Mouse (Mus musculus) MEL (cell line): ENCODE measurements at regions not wholly inside any gene's neighbourhood (a gene's known extent, or its start where the extent isn't known, plus 50 kb on each side); places are given as distances from the start of the nearest gene placed in this dataset.

ENCODE experiments used
- DNase-seq: peaks from one replicate; pipeline ENCODE4 v3.0.0; 2011; ENCODE audit warnings: low read depth, low spot score
- H3K27ac ChIP-seq: 2 replicates; pipeline ENCODE4 v1.5.1; 2012; ENCODE audit warnings: low read depth, mild to moderate bottlenecking, control low read depth, low read length, moderate library complexity; ENCODE audit not compliant: control insufficient read depth
- H3K27me3 ChIP-seq, 2 experiments: fragments of 150-350 bp in 1 of 2; sonication (generic) in 1 of 2; 2 replicates each; pipeline ENCODE4 v1.6.1; 2012; ENCODE audit warnings: low read length in 2 of 2, mild to moderate bottlenecking in 2 of 2, improper control_type of control experiment in 1 of 2, moderate library complexity in 1 of 2; ENCODE audit not compliant: insufficient read depth in 2 of 2, control insufficient read depth in 1 of 2
- H3K36me3 ChIP-seq, 2 experiments: 2 replicates each; pipeline ENCODE4 v1.6.1; 2012 to 2014; ENCODE audit warnings: low read length in 2 of 2, improper control_type of control experiment in 1 of 2, inconsistent platforms in 1 of 2, mild to moderate bottlenecking in 1 of 2; ENCODE audit not compliant: insufficient read depth in 2 of 2, control insufficient read depth in 1 of 2
- H3K4me1 ChIP-seq, 2 experiments: fragments of 150-350 bp in 1 of 2; sonication (generic) in 1 of 2; 2 replicates each; pipeline ENCODE4 v1.6.1; 2012; ENCODE audit warnings: low read length in 2 of 2, improper control_type of control experiment in 1 of 2, mild to moderate bottlenecking in 1 of 2; ENCODE audit not compliant: insufficient read depth in 2 of 2, control insufficient read depth in 1 of 2
- H3K4me3 ChIP-seq, 2 experiments: fragments of 150-350 bp in 1 of 2; sonication (generic) in 1 of 2; 2 replicates each; pipeline ENCODE4 v1.5.1; 2012; ENCODE audit warnings: low read depth in 2 of 2, low read length in 2 of 2, mild to moderate bottlenecking in 2 of 2, moderate library complexity in 2 of 2, control low read depth in 1 of 2, improper control_type of control experiment in 1 of 2; ENCODE audit not compliant: control insufficient read depth in 1 of 2, insufficient read depth in 1 of 2
- H3K79me2 ChIP-seq: 2 replicates; pipeline ENCODE4 v1.6.1; 2012; ENCODE audit warnings: mild to moderate bottlenecking, low read length, moderate library complexity; ENCODE audit not compliant: control insufficient read depth, poor library complexity, insufficient read depth
- H3K9ac ChIP-seq: 2 replicates; pipeline ENCODE4 v1.6.1; 2012; ENCODE audit warnings: low read depth, mild to moderate bottlenecking, control low read depth, low read length, moderate library complexity; ENCODE audit not compliant: control insufficient read depth, poor library complexity, severe bottlenecking
- H3K9me3 ChIP-seq: fragments of 150-350 bp; sonication (generic); replicated peaks from 2 replicates; pipeline ENCODE4 v1.6.1; 2012; ENCODE audit warnings: mild to moderate bottlenecking, low read length, improper control_type of control experiment, moderate library complexity; ENCODE audit not compliant: insufficient read depth
- E2F4 ChIP-seq: IDR thresholded peaks from 2 replicates; pipeline ENCODE4 v1.6.1; 2011; ENCODE audit warnings: low read depth, low read length, improper control_type of control experiment, borderline replicate concordance
- ELF1 ChIP-seq: IDR thresholded peaks from 2 replicates; pipeline ENCODE4 v1.6.1; 2014; ENCODE audit warnings: low read depth, mild to moderate bottlenecking, inconsistent platforms, low read length, improper control_type of control experiment, moderate library complexity
- EP300 ChIP-seq, 2 experiments: IDR thresholded peaks; 2 replicates each; pipeline ENCODE4 v1.6.1; 2011; ENCODE audit warnings: improper control_type of control experiment in 2 of 2, low read length in 2 of 2, low read depth in 1 of 2, mild to moderate bottlenecking in 1 of 2
- ETS1 ChIP-seq: IDR thresholded peaks from 2 replicates; pipeline ENCODE4 v1.6.1; 2012; ENCODE audit warnings: low read depth, mild to moderate bottlenecking, inconsistent platforms, low read length, improper control_type of control experiment, moderate library complexity
- GABPA ChIP-seq: IDR thresholded peaks from 2 replicates; pipeline ENCODE4 v1.6.1; 2012; ENCODE audit warnings: low read depth, mild to moderate bottlenecking, inconsistent platforms, low read length, improper control_type of control experiment, moderate library complexity
- GATA1 ChIP-seq: IDR thresholded peaks from 2 replicates; pipeline ENCODE4 v1.6.1; 2011; ENCODE audit warnings: low read depth, low read length, improper control_type of control experiment
- JUND ChIP-seq: IDR thresholded peaks from 2 replicates; pipeline ENCODE4 v1.6.1; 2011; ENCODE audit warnings: low read depth, mild to moderate bottlenecking, improper control_type of control experiment, low read length
- MXI1 ChIP-seq: IDR thresholded peaks from 2 replicates; pipeline ENCODE4 v1.6.1; 2011; ENCODE audit warnings: mild to moderate bottlenecking, low read depth, low read length, improper control_type of control experiment
- MYB ChIP-seq: IDR thresholded peaks from 2 replicates; pipeline ENCODE4 v1.6.1; 2011; ENCODE audit warnings: mild to moderate bottlenecking, low read depth, low read length, improper control_type of control experiment
- MYC ChIP-seq: IDR thresholded peaks from 2 replicates; pipeline ENCODE4 v1.6.1; 2011; ENCODE audit warnings: low read depth, mild to moderate bottlenecking, low read length, improper control_type of control experiment, moderate library complexity
- POLR2AphosphoS2 ChIP-seq: IDR thresholded peaks from 2 replicates; pipeline ENCODE4 v1.6.1; 2011; ENCODE audit warnings: low read length, improper control_type of control experiment
- POLR2AphosphoS5 ChIP-seq: IDR thresholded peaks from 2 replicates; pipeline ENCODE4 v1.6.1; 2012; ENCODE audit warnings: low read depth, borderline replicate concordance, mild to moderate bottlenecking, inconsistent platforms, low read length, moderate library complexity, mixed read lengths
- SMC3 ChIP-seq: IDR thresholded peaks from 2 replicates; pipeline ENCODE4 v1.6.1; 2011; ENCODE audit warnings: low read depth, low read length, improper control_type of control experiment
- TAL1 ChIP-seq: IDR thresholded peaks from 2 replicates; pipeline ENCODE4 v1.6.1; 2012; ENCODE audit warnings: mild to moderate bottlenecking, inconsistent platforms, low read length, moderate library complexity, mixed read lengths
- TBP ChIP-seq: IDR thresholded peaks from 2 replicates; pipeline ENCODE4 v1.8.0; 2011; ENCODE audit warnings: low read depth, low read length, improper control_type of control experiment
- USF1 ChIP-seq: IDR thresholded peaks from 2 replicates; pipeline ENCODE4 v1.6.1; 2014; ENCODE audit warnings: low read depth, mild to moderate bottlenecking, inconsistent platforms, low read length, improper control_type of control experiment, moderate library complexity
- ZC3H11A ChIP-seq: IDR thresholded peaks from 2 replicates; pipeline ENCODE4 v1.6.1; 2012; ENCODE audit warnings: low read depth, mild to moderate bottlenecking, inconsistent platforms, low read length, improper control_type of control experiment
- ZKSCAN1 ChIP-seq: IDR thresholded peaks from 2 replicates; pipeline ENCODE4 v1.6.1; 2012; ENCODE audit warnings: low read depth, mild to moderate bottlenecking, inconsistent platforms, low read length, improper control_type of control experiment, moderate library complexity
- ZNF384 ChIP-seq: IDR thresholded peaks from 2 replicates; pipeline ENCODE4 v1.6.1; 2012; ENCODE audit warnings: low read depth, mild to moderate bottlenecking, inconsistent platforms, low read length, improper control_type of control experiment

DNA sequence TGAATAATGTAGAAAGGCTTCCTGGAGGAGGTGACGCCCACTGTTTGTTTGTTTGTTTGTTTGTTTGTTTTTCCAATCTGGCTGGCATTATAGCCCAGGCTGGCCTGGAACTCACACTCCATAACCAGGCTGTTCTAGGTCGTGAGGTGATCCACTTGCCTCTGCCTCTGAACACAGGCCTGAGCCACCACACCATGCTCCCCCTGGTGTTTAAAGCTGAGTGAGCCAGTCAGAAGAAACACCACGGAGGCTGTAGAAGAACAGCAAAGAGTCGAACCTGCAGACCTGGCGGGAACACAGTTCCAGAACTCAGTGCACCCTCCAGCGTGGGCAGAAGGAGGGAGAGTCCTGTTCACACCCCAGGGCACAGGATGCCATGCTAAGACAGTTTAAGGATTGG lies 310.5 kb downstream of the Matn1 start (continued):
- TF ChIP-seq SMC3 = no peak

DNA sequence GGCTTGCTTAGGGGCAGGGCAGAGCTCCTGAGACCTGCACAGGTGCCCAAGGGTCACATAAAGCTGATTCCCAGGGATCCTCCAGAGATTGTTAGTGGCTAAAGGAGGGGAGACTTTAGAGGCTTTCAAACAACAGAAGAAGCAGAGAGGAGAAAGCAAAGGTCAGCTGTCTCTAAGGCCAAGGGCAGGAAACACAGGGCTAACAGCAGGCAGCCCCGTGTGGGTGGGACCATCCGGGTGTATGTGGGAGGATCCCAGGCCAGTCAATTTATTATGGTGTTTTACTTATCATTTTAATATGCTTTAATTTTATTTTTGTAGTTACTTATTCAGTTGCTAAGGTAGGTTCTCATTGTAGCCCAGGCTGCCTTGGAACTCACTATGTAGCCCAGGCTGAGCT lies 317.1 kb downstream of the Matn1 start:
- DNase-seq = no peak
- H3K27ac ChIP-seq = no peak overlapping the region
- H3K9me3 ChIP-seq = no peaks in the 10 kb centered on the region
- no peaks in the 10 kb centered on the region for H3K36me3 ChIP-seq
- no peaks in the 10 kb centered on the region for H3K27me3 ChIP-seq
- no peaks in the 10 kb centered on the region for H3K79me2 ChIP-seq
- TF ChIP-seq JUND (no peak), ETS1 (no peak), E2F4 (no peak)
- H3K4me1 ChIP-seq = no peaks in the 10 kb centered on the region
- no peak overlapping the region for H3K4me3 ChIP-seq
- H3K9ac ChIP-seq = no peak overlapping the region

DNA sequence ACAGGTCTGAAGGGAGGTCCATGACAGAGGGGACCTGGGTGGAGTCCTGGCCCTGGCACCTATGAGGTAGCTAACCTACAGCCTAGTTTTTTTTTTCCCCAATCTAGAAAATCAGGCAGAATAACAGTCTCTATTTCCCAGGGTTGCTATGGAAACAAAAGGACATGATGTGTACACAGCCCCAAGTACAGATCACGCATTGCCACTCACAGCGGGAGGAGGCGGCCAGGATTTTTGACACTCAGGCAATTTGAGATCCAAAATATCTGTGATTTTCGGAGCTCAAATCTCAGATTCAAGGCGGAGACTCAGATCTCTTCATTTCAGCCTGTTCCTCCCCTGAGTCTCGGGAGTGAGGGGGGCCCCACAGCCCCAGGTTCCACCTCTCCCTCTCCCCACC lies 318.7 kb downstream of the Matn1 start:
- H3K9ac ChIP-seq = no peak overlapping the region
- H3K4me3 ChIP-seq = no peak overlapping the region
- no peaks in the 10 kb centered on the region for H3K4me1 ChIP-seq
- H3K36me3 ChIP-seq = no peaks in the 10 kb centered on the region
- H3K27me3 ChIP-seq = no peaks in the 10 kb centered on the region
- TF ChIP-seq MYC (no peak), ELF1 (no peak), GATA1 (no peak), EP300 (IDR thresholded peaks at IDR 0.05; ENCODE audit: low read depth in 1 of 2, low read length in 2 of 2) (no peak), MXI1 (no peak), ZNF384 (no peak), POLR2AphosphoS5 (no peak), ZC3H11A (no peak), TAL1 (no peak), GABPA (no peak), ZKSCAN1 (no peak), TBP (no peak), USF1 (no peak), POLR2AphosphoS2 (no peak), MYB (no peak)
- H3K9me3 ChIP-seq = no peaks in the 10 kb centered on the region
- DNase-seq = no peak
- no peak overlapping the region for H3K27ac ChIP-seq
- H3K79me2 ChIP-seq = no peaks in the 10 kb centered on the region
